Mouse (Mus musculus) thymus, postnatal 36 days (tissue): ENCODE measurements around the gene Tmem234.

Experiments used
- DNase-seq, 2 experiments: peaks; one replicate each; pipeline ENCODE4 v3.0.0; 2022; ENCODE audit warnings: mixed read lengths in 2 of 2

The Tmem234 gene

DNA sequence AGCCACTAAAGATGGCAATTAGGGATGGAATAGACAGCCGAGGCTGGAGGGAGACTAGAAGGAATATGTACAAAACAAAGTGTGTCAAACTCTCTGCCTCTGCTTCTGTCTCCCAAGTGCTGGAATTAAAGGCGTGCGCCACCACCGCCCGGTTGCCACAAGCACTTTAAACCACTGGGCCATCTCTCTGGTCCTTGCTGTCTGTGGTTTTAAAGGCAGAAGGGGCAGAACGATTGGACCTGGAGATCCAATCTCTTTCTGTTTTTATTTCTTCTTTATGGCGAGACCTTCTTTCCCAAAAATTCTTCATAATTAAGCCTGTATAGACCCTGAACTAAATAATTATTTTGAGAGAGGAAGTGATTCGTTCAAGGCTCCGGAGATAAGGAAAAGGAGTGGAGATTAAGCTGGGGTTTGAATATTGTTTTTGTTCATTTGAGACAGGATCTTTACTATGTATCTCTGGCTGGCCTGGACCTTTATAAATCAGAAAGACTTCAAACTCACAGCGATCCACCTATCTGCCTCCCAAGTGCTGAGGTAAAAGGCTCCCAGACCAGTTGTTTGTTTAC is 72.5 kb downstream of the Tmem234 start:
- DNase-seq: no peak
